Mouse (Mus musculus) ES-Bruce4 (cell line): ENCODE measurements around the gene Trim47. TPM values are rescaled to one million over a fixed set of nuclear protein-coding genes. Genes with fewer than 3 reads are reported as not detected.
A peak's percentile ranks its signal among the peaks of the same experiment; 100 is the strongest.
"Not testable (repeated sequence)": the region's sequence is repeated elsewhere in the genome, so short reads cannot be mapped to it uniquely, and the experiment has no call there.

Experiments
- H3K27ac ChIP-seq: 2 replicates; pipeline ENCODE4 v1.5.1; 2012; ENCODE audit warnings: low read length, inconsistent platforms; ENCODE audit not compliant: insufficient read depth
- H3K27me3 ChIP-seq: 2 replicates; pipeline ENCODE4 v1.6.1; 2012; ENCODE audit warnings: mild to moderate bottlenecking, low read length, inconsistent platforms; ENCODE audit not compliant: control insufficient read depth, poor library complexity, insufficient read depth, severe bottlenecking
- H3K36me3 ChIP-seq: 2 replicates; pipeline ENCODE4 v1.6.1; 2012; ENCODE audit warnings: inconsistent platforms, mild to moderate bottlenecking, low read length, moderate library complexity; ENCODE audit not compliant: control insufficient read depth, poor library complexity, insufficient read depth, severe bottlenecking
- H3K4me1 ChIP-seq: one replicate; pipeline ENCODE4 v1.8.1; 2011; ENCODE audit warnings: low read length; ENCODE audit not compliant: control insufficient read depth, insufficient read depth
- H3K4me3 ChIP-seq: 2 replicates; pipeline ENCODE4 v1.5.1; 2011; ENCODE audit warnings: low read depth, mild to moderate bottlenecking, low read length
- H3K9ac ChIP-seq: 2 replicates; pipeline ENCODE4 v1.6.1; 2012; ENCODE audit warnings: low read depth, mild to moderate bottlenecking, inconsistent platforms; ENCODE audit not compliant: poor library complexity, severe bottlenecking
- H3K9me3 ChIP-seq: replicated peaks from 2 replicates; pipeline ENCODE4 v1.6.1; 2012; ENCODE audit warnings: mild to moderate bottlenecking, low read length, inconsistent platforms; ENCODE audit not compliant: control insufficient read depth, poor library complexity, insufficient read depth, severe bottlenecking
- CTCF ChIP-seq: IDR thresholded peaks from one replicate; pipeline ENCODE4 v1.8.1; 2011; ENCODE audit warnings: low read depth, low read length
- EP300 ChIP-seq: IDR thresholded peaks from 2 replicates; pipeline ENCODE4 v1.6.1; 2011; ENCODE audit warnings: low read depth, low read length; ENCODE audit not compliant: insufficient read depth
- POLR2A ChIP-seq: IDR thresholded peaks from one replicate; pipeline ENCODE4 v1.8.1; 2011; ENCODE audit warnings: low read length; ENCODE audit not compliant: insufficient read depth
- polyA plus RNA-seq: library from polyadenylated mRNA; stranded (reverse); fragments of >200 nt; gene quantifications from 2 replicates; pipeline ENCODE4 v1.2.4, GENCODE M21; 2011; ENCODE audit warnings: low read depth; ENCODE audit not compliant: missing spikeins, insufficient read depth, insufficient read length

The Trim47 gene
- polyA plus RNA-seq, 1 experiment = 3.9 TPM

DNA sequence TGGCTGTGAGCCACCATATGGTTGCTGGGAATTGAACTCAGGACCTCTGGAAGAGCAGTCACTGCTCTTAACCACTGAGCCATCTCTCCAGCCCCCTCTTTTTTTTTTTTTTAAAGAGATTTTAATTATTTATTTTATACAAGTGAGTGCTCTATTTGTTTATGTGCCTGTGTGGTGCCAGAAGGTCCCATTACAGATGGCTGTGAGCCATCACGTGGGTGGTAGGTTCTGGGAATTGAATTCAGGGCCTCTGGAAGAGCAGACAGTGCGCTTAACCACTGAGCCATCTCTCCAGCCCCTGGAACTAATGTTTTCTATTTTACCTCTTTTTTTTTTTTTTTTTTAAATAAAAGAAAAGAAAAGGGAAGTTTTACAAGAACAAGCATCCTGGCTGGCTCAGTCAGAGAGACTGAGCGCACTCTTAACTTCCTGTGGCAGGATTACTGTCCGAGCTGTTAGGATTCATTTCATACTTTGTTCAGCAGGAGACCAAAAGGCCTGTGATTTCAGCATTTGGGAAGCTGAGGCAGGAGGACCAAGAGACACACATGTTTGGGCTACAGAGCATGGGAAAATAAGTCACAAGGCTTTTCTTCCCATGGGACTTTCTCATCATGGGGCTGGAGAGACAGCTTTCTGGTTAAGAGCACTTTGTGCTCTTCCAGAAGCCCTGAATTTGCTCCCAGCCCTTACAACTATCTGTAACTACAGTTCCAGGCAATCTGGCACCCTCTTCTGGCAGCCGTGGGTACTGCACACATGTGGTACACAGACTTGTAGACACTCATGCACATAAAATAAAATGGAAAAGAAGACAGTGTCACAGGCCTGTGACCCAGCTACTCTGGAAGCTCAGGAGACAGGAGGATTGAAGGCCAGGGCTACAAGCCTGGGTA lies 30.5 kb downstream of the Trim47 start:
- no peak overlapping the region for H3K27ac ChIP-seq
- no peaks in the 10 kb centered on the region for H3K36me3 ChIP-seq
- TF ChIP-seq EP300 (no peak), CTCF (peak; percentile 62)
- H3K9me3 ChIP-seq = no peaks in the 10 kb centered on the region
- H3K4me3 ChIP-seq = no peak overlapping the region
- peaks cover 9% of the 10 kb centered on the region for H3K4me1 ChIP-seq
- no peak overlapping the region for H3K9ac ChIP-seq
- H3K27me3 ChIP-seq = no peaks in the 10 kb centered on the region

DNA sequence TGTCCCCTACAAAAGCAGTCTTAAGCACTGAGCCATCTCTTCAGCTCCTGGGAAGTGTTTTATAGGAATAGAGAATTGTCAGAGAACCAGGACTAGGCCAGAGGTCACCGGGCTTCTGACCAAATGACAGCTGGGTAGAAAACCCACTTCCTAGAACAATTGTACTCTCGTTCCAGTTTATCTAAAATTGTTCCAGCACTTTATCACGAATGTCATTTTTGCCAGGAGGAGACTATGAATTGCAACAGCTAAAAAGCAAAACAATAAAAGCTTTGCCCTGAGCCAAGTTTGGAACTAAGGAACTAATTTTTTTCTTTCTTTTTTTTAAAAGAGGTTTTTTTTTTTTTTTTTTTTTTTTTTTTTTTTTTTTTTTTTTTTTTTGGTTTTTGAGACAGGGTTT lies 31.4 kb downstream of the Trim47 start:
- H3K27ac ChIP-seq = no peak overlapping the region
- no peaks in the 10 kb centered on the region for H3K27me3 ChIP-seq
- no peak overlapping the region for H3K4me3 ChIP-seq
- H3K9me3 ChIP-seq = no peaks in the 10 kb centered on the region
- no peaks in the 10 kb centered on the region for H3K36me3 ChIP-seq
- H3K9ac ChIP-seq = no peak overlapping the region
- peaks cover 5% of the 10 kb centered on the region for H3K4me1 ChIP-seq
- no peak for TF ChIP-seq CTCF
- no peak for TF ChIP-seq POLR2A
- TF ChIP-seq EP300 = no peak

DNA sequence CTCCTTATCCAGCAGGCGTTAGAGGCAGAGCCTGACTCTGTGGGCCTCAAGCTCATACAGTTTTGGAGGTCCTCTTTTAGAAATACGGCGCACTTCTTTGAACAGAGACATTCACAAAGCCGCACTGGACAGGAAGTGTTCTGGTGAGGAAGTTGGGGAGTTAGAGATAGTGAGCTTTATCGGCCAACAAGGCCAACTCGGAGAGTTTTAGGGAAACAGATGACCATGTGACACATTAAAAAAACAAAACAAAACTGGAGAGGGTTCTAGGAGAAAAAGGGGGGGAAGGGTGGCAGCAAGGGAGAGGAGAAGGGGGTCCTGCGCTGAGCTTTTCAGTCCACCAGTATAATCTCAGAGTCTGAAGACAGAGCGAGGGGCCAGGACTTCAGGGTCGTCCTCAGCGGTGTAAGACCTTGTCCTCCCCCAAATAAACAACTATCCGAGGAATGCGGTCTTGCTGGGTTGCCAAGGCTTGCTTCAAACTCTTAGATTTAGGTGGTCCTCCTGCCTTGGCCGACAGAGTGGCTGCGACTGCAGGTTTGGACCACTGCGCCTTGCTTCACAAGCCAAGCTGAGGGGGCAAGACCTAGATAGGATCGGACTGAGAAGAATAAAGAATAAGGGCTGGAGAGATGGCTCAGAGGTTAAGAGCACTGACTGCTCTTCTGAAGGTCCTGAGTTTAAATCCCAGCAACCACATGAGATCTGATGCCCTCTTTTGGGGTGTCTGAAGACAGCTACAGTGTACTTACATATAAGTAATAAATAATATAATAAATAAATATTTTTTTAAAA lies 33.0 kb downstream of the Trim47 start:
- Histone ChIP-seq H3K27me3 (no peaks in the 10 kb centered on the region), H3K36me3 (no peaks in the 10 kb centered on the region), H3K4me3 (no peak overlapping the region), H3K4me1 (peaks cover 4% of the 10 kb centered on the region), H3K9ac (0 out of 2 replicates have a peak overlapping the region, but pooled peaks have one; percentile 36), H3K27ac (no peak overlapping the region), H3K9me3 (no peaks in the 10 kb centered on the region)
- TF ChIP-seq CTCF (no peak), EP300 (no peak), POLR2A (no peak)

DNA sequence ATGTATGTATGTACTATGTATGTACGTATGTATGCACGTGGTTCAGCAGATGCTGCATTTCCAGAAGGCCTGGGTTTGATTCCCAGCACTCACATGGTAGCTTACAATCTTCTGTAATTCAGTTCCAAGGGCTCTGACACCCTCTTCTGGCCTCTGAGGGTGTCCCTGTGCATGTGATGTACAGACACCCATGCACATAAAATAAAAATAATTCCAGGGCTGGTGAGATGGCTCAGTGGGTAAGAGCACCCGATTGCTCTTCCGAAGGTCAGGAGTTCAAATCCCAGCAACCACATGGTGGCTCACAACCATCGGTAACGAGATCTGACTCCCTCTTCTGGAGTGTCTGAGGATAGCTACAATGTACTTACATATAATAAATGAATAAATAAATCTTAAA lies 34.1 kb downstream of the Trim47 start:
- H3K9me3 ChIP-seq, H3K27ac ChIP-seq, H3K36me3 ChIP-seq, H3K4me1 ChIP-seq, H3K27me3 ChIP-seq, H3K9ac ChIP-seq, H3K4me3 ChIP-seq: not testable (repeated sequence)

DNA sequence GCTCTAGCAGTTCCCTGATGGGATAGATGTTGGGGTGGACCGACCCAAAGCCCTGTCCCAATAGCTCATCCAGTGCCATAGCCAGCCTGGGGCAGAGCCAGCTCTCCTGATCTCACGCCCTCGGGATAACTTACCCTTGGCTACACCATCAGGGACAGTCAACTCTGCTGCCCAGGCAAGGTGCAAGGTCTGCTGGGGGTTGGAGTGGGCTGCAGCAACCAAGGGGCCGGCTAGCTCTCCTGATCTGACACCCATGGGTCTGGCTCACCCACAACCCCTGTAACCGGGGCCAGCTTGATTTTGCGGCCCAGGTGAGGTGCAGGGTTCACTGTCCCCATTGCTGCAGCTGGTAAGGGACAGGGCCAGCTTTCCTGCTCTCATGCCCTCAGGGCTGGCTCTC lies 35.4 kb downstream of the Trim47 start:
- Histone ChIP-seq H3K4me3 (no peak overlapping the region), H3K9me3 (no peaks in the 10 kb centered on the region), H3K9ac (no peak overlapping the region), H3K36me3 (no peaks in the 10 kb centered on the region), H3K27me3 (no peaks in the 10 kb centered on the region), H3K4me1 (peaks cover 4% of the 10 kb centered on the region), H3K27ac (no peak overlapping the region)
- TF ChIP-seq EP300 = no peak
- TF ChIP-seq POLR2A = no peak
- no peak for TF ChIP-seq CTCF

DNA sequence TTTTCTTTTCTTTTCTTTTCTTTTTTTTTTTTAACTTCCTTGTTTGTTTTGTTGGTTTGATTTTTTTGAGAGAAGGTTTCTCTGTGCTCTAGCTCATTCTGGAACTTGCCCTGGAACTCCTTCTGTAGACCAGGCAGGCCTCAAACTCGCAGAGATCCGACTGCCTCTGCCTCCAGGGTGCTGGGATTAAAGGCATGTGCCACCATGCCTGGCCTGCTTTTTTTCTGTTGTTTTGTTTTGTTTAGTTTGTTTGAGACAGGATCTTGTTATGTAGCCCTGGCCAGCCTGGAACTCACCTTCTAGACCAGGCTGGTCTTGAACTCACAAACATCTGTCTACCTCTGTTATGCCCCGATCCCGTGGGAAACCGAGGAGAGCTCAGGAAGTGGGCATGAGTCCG lies 37.5 kb downstream of the Trim47 start:
- H3K4me3 ChIP-seq = no peak overlapping the region
- H3K4me1 ChIP-seq = peaks cover 6% of the 10 kb centered on the region
- no peaks in the 10 kb centered on the region for H3K27me3 ChIP-seq

More for the DNA sequence above, 37.5 kb downstream of the Trim47 start:
- no peaks in the 10 kb centered on the region for H3K36me3 ChIP-seq
- H3K9ac ChIP-seq = no peak overlapping the region
- H3K27ac ChIP-seq = no peak overlapping the region
- H3K9me3 ChIP-seq = no peaks in the 10 kb centered on the region
- TF ChIP-seq CTCF (no peak), EP300 (no peak), POLR2A (no peak)
